ENCODE assay signal across 15 mouse cellular contexts in genomic region chr3:84504291-84504690, GRCm38 (mm10).
"Had no signal": no experiment of that assay in that cellular context is flagged by ENCODE, and none has a peak within 500 bp of the region (broad histone marks: within the 10 kb centered on the region; RNA-seq: fewer than 3 reads in every experiment).

No protein-coding gene starts in this region.

- H3K36me3 ChIP-seq: liver, embryonic 15.5 days; neural tube, embryonic 12.5 days had no signal

- ATAC-seq: intestine, postnatal 0 days had no signal

- H3K27me3 ChIP-seq: limb, embryonic 13.5 days; liver, embryonic 15.5 days; lung, embryonic 15.5 days; neural tube, embryonic 12.5 days had no signal

- H3K27ac ChIP-seq: kidney, postnatal 0 days; limb, embryonic 13.5 days; liver, embryonic 15.5 days; lung, embryonic 15.5 days; macrophage; neural tube, embryonic 12.5 days had no signal

- H3K9me3 ChIP-seq: limb, embryonic 13.5 days; liver, embryonic 15.5 days; lung, embryonic 15.5 days; neural tube, embryonic 12.5 days had no signal

- H3K4me1 ChIP-seq: lung, embryonic 15.5 days had no signal

- H3K4me3 ChIP-seq: limb, embryonic 13.5 days; liver, embryonic 15.5 days; lung, embryonic 15.5 days; neural tube, embryonic 12.5 days had no signal

- DNase-seq: kidney, adult 8-10 months; kidney, postnatal 36 days; layer of hippocampus, adult 9-11 months; layer of hippocampus, postnatal 36 days; left cerebral cortex, postnatal 4 days; midbrain, embryonic 14.5 days; retina, postnatal 1 day; thymus, postnatal 36 days had no signal
